In the genomic region with DNA sequence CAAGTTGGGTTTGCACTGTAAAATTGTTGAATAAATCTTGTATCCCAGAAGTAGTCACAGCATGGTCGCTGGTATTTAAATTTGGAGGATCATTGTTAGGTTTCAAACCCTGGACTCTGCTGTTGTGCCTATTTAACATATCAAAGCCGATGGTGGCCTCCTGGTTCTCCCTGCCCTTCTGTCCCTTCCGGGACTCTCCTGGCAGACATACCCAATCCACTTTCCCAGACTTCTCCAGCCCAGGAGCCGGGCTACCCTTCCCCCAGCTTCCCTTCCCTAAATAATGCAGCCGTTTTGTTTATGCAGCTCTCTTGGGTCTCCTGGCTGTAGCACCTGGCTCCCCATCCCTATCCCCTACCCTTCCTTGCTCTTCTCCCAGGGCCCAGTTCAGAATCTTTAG, we compare ENCODE assay signal across 7 mouse cellular contexts. TPM values are rescaled to one million over a fixed set of nuclear protein-coding genes. Genes with fewer than 3 reads are reported as not detected.
DNase-seq lines count a peak whose midpoint lies in the region; ATAC-seq and TF ChIP-seq lines count a peak whose summit lies in the region.

No protein-coding gene starts in this region.

- DNase-seq in lung, embryonic 14.5 days: no peak
- no peak for DNase-seq in lung, postnatal 10 days
- peak; percentile 11 for DNase-seq in kidney, postnatal 14 days
- no peak for DNase-seq in c-Kit-positive CD71-positive TER-119-positive erythroid progenitor cells, embryonic 14.5 days (ENCODE audit: low spot score)
- DNase-seq in layer of hippocampus, adult 11-12 months (ENCODE audit: low spot score): no peak

- H3K4me3 ChIP-seq in lung, embryonic 14.5 days (ENCODE audit: low read depth, low read length): peak overlapping the region; percentile 83
- H3K4me3 ChIP-seq in embryonic fibroblast, embryonic 13.5 days (ENCODE audit: insufficient read depth, low read length): peak overlapping the region; percentile 93
- peak overlapping the region; percentile 15; the same call in 1 of the 2 replicates for H3K4me3 ChIP-seq in olfactory bulb, adult 2 months (ENCODE audit: insufficient read depth, low read depth, low read length)

- H3K27me3 ChIP-seq in lung, embryonic 14.5 days (ENCODE audit: insufficient read depth, low read length): no peaks in the 10 kb centered on the region

- H3K9ac ChIP-seq in lung, embryonic 14.5 days: peak overlapping the region; percentile 71

- H3K9me3 ChIP-seq in lung, embryonic 14.5 days (ENCODE audit: low read depth, low read length): no peaks in the 10 kb centered on the region

- TF ChIP-seq CTCF in lung, embryonic 14.5 days (IDR thresholded peaks at IDR 0.05; ENCODE audit: low read depth): no peak
- TF ChIP-seq CTCF in embryonic fibroblast, embryonic 13.5 days (IDR thresholded peaks at IDR 0.05; ENCODE audit: borderline replicate concordance, insufficient read depth, low read length): no peak
- TF ChIP-seq CTCF in olfactory bulb, adult 2 months (IDR thresholded peaks at IDR 0.05; ENCODE audit: insufficient read depth, low read depth, low read length): no peak

- peak overlapping the region; percentile 93 for H3K4me2 ChIP-seq in lung, embryonic 14.5 days

- peaks cover 19% of the 10 kb centered on the region for H3K36me3 ChIP-seq in lung, embryonic 14.5 days (ENCODE audit: insufficient read depth)

- peaks cover 7% of the 10 kb centered on the region for H3K4me1 ChIP-seq in lung, embryonic 14.5 days (ENCODE audit: insufficient read depth)
- no peaks in the 10 kb centered on the region for H3K4me1 ChIP-seq in embryonic fibroblast, embryonic 13.5 days (ENCODE audit: control insufficient read depth, insufficient read depth, low read length)
- peaks cover 8% of the 10 kb centered on the region for H3K4me1 ChIP-seq in olfactory bulb, adult 2 months (ENCODE audit: control insufficient read depth, insufficient read depth, low read length)

- 0 out of 2 replicates have a peak overlapping the region, but pooled peaks have one; percentile 68 for H3K27ac ChIP-seq in lung, embryonic 14.5 days (ENCODE audit: low read depth)
- H3K27ac ChIP-seq in embryonic fibroblast, embryonic 13.5 days (ENCODE audit: insufficient read depth, low read length): peak overlapping the region; percentile 15; the same call in 1 of the 2 replicates
- H3K27ac ChIP-seq in olfactory bulb, adult 2 months (ENCODE audit: insufficient read depth, low read depth, low read length): no peak overlapping the region

- 8% methylated on average over 5 of the region's 5 CpGs for whole genome bisulfite sequencing in lung, embryonic 14.5 days
- 1% methylated on average over 5 of the region's 5 CpGs for WGBS in olfactory bulb, adult 2 months

- TF ChIP-seq POLR2A in embryonic fibroblast, embryonic 13.5 days (IDR thresholded peaks at IDR 0.05; ENCODE audit: low read depth, low read length): no peak
- TF ChIP-seq POLR2A in olfactory bulb, adult 2 months (IDR thresholded peaks at IDR 0.05; ENCODE audit: insufficient read depth, low read depth, low read length): no peak

- ATAC-seq in lung, embryonic 14.5 days (ENCODE audit: insufficient read depth): no peak

RNA-seq across cellular contexts. Expression of gene Gm20604, which starts 0.5 kb away (rescaled TPM):
- polyA plus RNA-seq in lung, embryonic 14.5 days (2014; fragmentation: Nextera tagmentation; extraction: Ambion mirVana): 27.4 and 27.7 TPM in 2 replicates
- 10.3 and 15.9 TPM in 2 replicates for polyA plus RNA-seq in embryonic fibroblast, embryonic 13.5 days (2011; ENCODE audit: insufficient read length, low read depth, missing spikeins)
- polyA plus RNA-seq in olfactory bulb, adult 2 months (2012; ENCODE audit: insufficient read depth, insufficient read length, low replicate concordance, missing spikeins): not detected in 2 replicates

RNA-seq across cellular contexts. Expression of gene Ubr7, which starts 1.2 kb away (rescaled TPM):
- 53.2 and 54.3 TPM in 2 replicates for polyA plus RNA-seq in lung, embryonic 14.5 days (2014; fragmentation: Nextera tagmentation; extraction: Ambion mirVana)
- 28.8 and 35.5 TPM in 2 replicates for polyA plus RNA-seq in embryonic fibroblast, embryonic 13.5 days (2011; ENCODE audit: insufficient read length, low read depth, missing spikeins)
- not detected in 2 replicates for polyA plus RNA-seq in olfactory bulb, adult 2 months (2012; ENCODE audit: insufficient read depth, insufficient read length, low replicate concordance, missing spikeins)

RNA-seq across cellular contexts. Expression of gene Gon7, which starts 1.3 kb away (rescaled TPM):
- 29.2 and 32.3 TPM in 2 replicates for polyA plus RNA-seq in lung, embryonic 14.5 days (2014; fragmentation: Nextera tagmentation; extraction: Ambion mirVana)
- polyA plus RNA-seq in embryonic fibroblast, embryonic 13.5 days (2011; ENCODE audit: insufficient read length, low read depth, missing spikeins): 5.4 and 7.0 TPM in 2 replicates
- polyA plus RNA-seq in olfactory bulb, adult 2 months (2012; ENCODE audit: insufficient read depth, insufficient read length, low replicate concordance, missing spikeins): not detected in 2 replicates

RNA-seq across cellular contexts. Expression of gene Gm28051, which starts 1.4 kb away (rescaled TPM):
- not detected in 2 replicates for polyA plus RNA-seq in lung, embryonic 14.5 days (2014; fragmentation: Nextera tagmentation; extraction: Ambion mirVana)
- not detected in 2 replicates for polyA plus RNA-seq in embryonic fibroblast, embryonic 13.5 days (2011; ENCODE audit: insufficient read length, low read depth, missing spikeins)
- not detected in 2 replicates for polyA plus RNA-seq in olfactory bulb, adult 2 months (2012; ENCODE audit: insufficient read depth, insufficient read length, low replicate concordance, missing spikeins)

RNA-seq across cellular contexts. Expression of gene Tmem251, which starts 15.4 kb away (rescaled TPM):
- polyA plus RNA-seq in lung, embryonic 14.5 days (2014; fragmentation: Nextera tagmentation; extraction: Ambion mirVana): 11.2 and 11.4 TPM in 2 replicates
- 4.8 and 5.0 TPM in 2 replicates for polyA plus RNA-seq in embryonic fibroblast, embryonic 13.5 days (2011; ENCODE audit: insufficient read length, low read depth, missing spikeins)
- polyA plus RNA-seq in olfactory bulb, adult 2 months (2012; ENCODE audit: insufficient read depth, insufficient read length, low replicate concordance, missing spikeins): not detected in 2 replicates

Comparison
In these comparisons a context has a peak if more than half of its experiments do, and no peak if none do; other contexts are left out.
1. H3K4me3 ChIP-seq: peak in every context shown above with its lines; median percentile 93 in embryonic fibroblast, embryonic 13.5 days; 83 in lung, embryonic 14.5 days; 15 in olfactory bulb, adult 2 months.
2. RNA of gene Gm20604, which starts 0.5 kb away (polyA plus RNA-seq): 27.4 to 27.7 TPM in lung, embryonic 14.5 days and 10.3 to 15.9 TPM in embryonic fibroblast, embryonic 13.5 days; not detected in olfactory bulb, adult 2 months; every median in the first group is over 10 times any median in the second.